Mouse (Mus musculus) spleen, embryonic (tissue): ENCODE measurements at regions not wholly inside any gene's neighbourhood (a gene's known extent, or its start where the extent isn't known, plus 50 kb on each side); places are given as distances from the start of the nearest gene placed in this dataset.

ENCODE experiments used
- CTCF ChIA-PET: fragments of 350-600 bp; sonication (Branson Sonifier 250); formaldehyde crosslinking; loops from one replicate; lab custom pipeline; 2022; lab: Charles Lee

GRCm38 (mm10) chr10:66930563-66930962 is 165.4 kb upstream of the Jmjd1c start:
- CTCF ChIA-PET = no interaction called here

GRCm38 (mm10) chr10:66931505-66931904 is 164.4 kb upstream of the Jmjd1c start:
- CTCF ChIA-PET = interaction anchor here (0.7 kb wide), 1 partner anchor 1017 kb away, joined by 3 read pairs; no protein-coding TSS in a partner anchor

GRCm38 (mm10) chr10:66932544-66932943 is 163.4 kb upstream of the Jmjd1c start:
- CTCF ChIA-PET = no interaction called here

- CTCF ChIA-PET = no interaction called here
Measured at GRCm38 (mm10) chr10:66933689-66934088, 162.2 kb upstream of the Jmjd1c start.

- CTCF ChIA-PET = interaction anchor here (0.6 kb wide), 1 partner anchor 441 kb away, joined by 3 read pairs; no protein-coding TSS in a partner anchor
Measured at GRCm38 (mm10) chr10:66935731-66936130, 160.2 kb upstream of the Jmjd1c start.

GRCm38 (mm10) chr10:66937116-66937515 is 158.8 kb upstream of the Jmjd1c start:
- CTCF ChIA-PET = no interaction called here

- CTCF ChIA-PET = no interaction called here
Measured at GRCm38 (mm10) chr10:66940368-66940767, 155.6 kb upstream of the Jmjd1c start.

- CTCF ChIA-PET = no interaction called here
Measured at GRCm38 (mm10) chr10:66940922-66941321, 155.0 kb upstream of the Jmjd1c start.

GRCm38 (mm10) chr10:66941974-66942373 is 154.0 kb upstream of the Jmjd1c start:
- CTCF ChIA-PET = no interaction called here

GRCm38 (mm10) chr10:66943875-66944274 is 152.1 kb upstream of the Jmjd1c start:
- CTCF ChIA-PET = no interaction called here

GRCm38 (mm10) chr10:66946161-66946560 is 149.8 kb upstream of the Jmjd1c start:
- CTCF ChIA-PET = no interaction called here

GRCm38 (mm10) chr10:66948329-66948728 is 147.6 kb upstream of the Jmjd1c start:
- CTCF ChIA-PET = interaction anchor here (0.7 kb wide), 1 partner anchor 556 kb away, joined by 4 read pairs; no protein-coding TSS in a partner anchor

GRCm38 (mm10) chr10:66950441-66950840 is 145.5 kb upstream of the Jmjd1c start:
- CTCF ChIA-PET = no interaction called here

- CTCF ChIA-PET = no interaction called here
Measured at GRCm38 (mm10) chr10:66951231-66951822, 144.6 kb upstream of the Jmjd1c start.

- CTCF ChIA-PET = no interaction called here
Measured at GRCm38 (mm10) chr10:66951935-66952334, 144.0 kb upstream of the Jmjd1c start.

- CTCF ChIA-PET = interaction anchor here (0.7 kb wide), 1 partner anchor 47 kb away, joined by 5 read pairs; no protein-coding TSS in a partner anchor
Measured at GRCm38 (mm10) chr10:66953248-66953975, 142.5 kb upstream of the Jmjd1c start.

GRCm38 (mm10) chr10:66953976-66954505 is 141.9 kb upstream of the Jmjd1c start:
- CTCF ChIA-PET = interaction anchor here (0.7 kb wide), 1 partner anchor 46 kb away, joined by 5 read pairs; no protein-coding TSS in a partner anchor

- CTCF ChIA-PET = no interaction called here
Measured at GRCm38 (mm10) chr10:66955430-66955829, 140.5 kb upstream of the Jmjd1c start.

- CTCF ChIA-PET = no interaction called here
Measured at GRCm38 (mm10) chr10:66956619-66957018, 139.3 kb upstream of the Jmjd1c start.

GRCm38 (mm10) chr10:66957373-66957772 is 138.6 kb upstream of the Jmjd1c start:
- CTCF ChIA-PET = no interaction called here
